Mouse (Mus musculus) ES-E14 (cell line): Measurements from ENCODE around the gene Prkcz.

Experiments used
- CHD2 ChIP-seq: IDR thresholded peaks from 2 replicates; pipeline ENCODE4 v1.6.1; 2014; ENCODE audit warnings: mild to moderate bottlenecking, low read depth, low read length, inconsistent platforms
- HCFC1 ChIP-seq: IDR thresholded peaks from 2 replicates; pipeline ENCODE4 v1.6.1; 2012; ENCODE audit warnings: low read length, inconsistent platforms, borderline replicate concordance; ENCODE audit not compliant: insufficient read depth
- MAFK ChIP-seq: IDR thresholded peaks from 2 replicates; pipeline ENCODE4 v1.6.1; 2014; ENCODE audit warnings: mild to moderate bottlenecking, low read depth, low read length, inconsistent platforms; ENCODE audit not compliant: insufficient read depth
- ZC3H11A ChIP-seq: IDR thresholded peaks from 2 replicates; pipeline ENCODE4 v1.6.1; 2012; ENCODE audit warnings: low read depth, mild to moderate bottlenecking, inconsistent platforms, low read length, borderline replicate concordance
- ZNF384 ChIP-seq: IDR thresholded peaks from 2 replicates; pipeline ENCODE4 v1.6.1; 2012; ENCODE audit warnings: low read depth, low read length, inconsistent platforms

DNA sequence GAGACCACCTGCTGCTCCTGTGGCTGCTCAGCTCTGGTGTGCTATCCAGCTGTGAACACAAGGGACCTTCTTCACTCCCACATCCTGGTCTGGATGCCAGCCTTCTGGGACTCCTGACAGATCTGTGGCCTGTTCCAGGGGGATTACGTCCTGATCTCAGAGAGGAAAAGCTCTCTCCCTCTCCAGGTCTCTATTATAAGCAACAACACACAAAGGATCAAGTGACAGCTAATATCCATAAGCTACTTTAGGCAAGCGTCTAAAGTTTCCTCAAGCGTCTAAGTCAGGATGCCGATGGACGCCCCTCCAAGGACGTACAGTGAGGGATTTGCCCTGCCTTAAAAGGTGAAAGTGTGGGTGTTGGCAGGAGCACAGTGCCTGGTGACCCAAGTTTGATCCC, 78.9 kb downstream of the Prkcz start:
- TF ChIP-seq CHD2 (no peak), HCFC1 (no peak), MAFK (no peak), ZC3H11A (no peak), ZNF384 (no peak)
